Mouse (Mus musculus) right cerebral cortex, adult 18-20 months (tissue): ENCODE measurements around the gene Sod3.

Experiments used
- DNase-seq: peaks from one replicate; pipeline ENCODE4 v3.0.0; 2022; ENCODE audit warnings: mixed read lengths

Gene Sod3

DNA sequence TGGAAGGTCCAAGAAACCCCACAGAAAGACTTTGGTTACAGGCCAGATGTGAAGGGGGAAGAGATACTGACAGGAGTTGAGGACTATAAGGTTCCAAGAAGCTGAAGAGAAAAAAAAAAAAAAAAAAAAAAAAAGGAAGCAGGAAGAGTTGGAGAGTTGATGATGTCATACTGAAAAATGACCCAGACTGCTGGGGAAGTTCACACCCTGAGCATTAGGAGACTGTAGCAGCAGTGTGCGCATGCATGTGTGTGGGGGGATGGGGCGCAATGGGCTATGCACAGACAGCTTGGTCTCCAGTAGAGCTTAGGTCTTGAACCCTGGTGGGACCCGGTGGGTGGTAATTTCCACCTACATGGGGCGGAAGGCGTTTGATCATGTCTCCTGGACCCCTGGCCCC, 20.2 kb downstream of the Sod3 start:
- DNase-seq: no peak

DNA sequence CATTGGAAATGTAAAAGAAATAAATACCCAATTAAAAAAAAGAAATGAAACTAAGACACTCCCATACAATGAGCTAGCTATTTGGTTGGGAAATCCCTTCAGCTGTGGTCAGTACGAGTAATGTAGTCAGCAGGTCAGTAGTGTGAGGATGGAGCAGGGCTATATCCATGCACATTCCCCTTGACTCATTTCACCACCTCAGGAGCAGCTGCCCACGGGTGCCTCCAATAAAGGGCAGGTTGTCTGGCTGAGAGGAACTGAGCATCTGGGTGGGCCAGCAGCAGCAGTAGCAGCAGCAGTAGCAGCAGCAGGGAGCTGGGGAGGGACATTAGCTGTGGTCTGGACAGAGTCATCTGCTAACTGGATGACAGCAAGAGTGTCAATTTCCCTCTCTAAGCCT, 22.4 kb downstream of the Sod3 start:
- DNase-seq: no peak

DNA sequence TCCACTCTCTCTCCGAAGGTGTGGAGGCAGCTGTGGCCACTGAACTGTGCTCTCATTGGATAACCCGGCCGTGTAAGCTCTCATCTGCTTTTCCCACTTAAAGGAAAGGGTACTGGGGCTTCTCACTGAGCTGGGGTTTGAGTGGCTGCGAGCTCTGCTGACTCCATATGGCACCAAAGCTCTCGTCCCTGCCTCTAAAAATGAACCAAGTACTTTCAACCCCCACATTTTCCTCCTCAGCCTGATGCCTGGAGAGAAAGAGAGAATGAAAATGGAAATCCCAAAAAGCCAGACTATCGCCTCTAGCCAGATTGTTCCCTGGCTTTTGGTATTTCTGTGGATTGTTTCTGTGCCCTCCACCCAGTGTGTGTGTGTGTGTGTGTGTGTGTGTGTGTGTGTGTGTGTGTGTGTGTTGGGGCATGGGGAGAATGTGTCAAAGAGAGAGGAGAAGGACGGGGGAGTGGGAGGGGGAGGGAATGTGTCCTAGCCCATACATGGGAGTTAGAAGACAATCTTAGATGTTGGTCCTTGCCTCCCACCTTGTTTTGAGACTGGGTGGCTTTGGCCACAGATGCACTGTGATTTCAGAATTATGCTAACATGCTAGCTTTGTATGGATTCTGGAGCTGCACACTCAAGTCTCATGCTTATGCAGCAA, 24.6 kb downstream of the Sod3 start:
- DNase-seq: peak; percentile 59

DNA sequence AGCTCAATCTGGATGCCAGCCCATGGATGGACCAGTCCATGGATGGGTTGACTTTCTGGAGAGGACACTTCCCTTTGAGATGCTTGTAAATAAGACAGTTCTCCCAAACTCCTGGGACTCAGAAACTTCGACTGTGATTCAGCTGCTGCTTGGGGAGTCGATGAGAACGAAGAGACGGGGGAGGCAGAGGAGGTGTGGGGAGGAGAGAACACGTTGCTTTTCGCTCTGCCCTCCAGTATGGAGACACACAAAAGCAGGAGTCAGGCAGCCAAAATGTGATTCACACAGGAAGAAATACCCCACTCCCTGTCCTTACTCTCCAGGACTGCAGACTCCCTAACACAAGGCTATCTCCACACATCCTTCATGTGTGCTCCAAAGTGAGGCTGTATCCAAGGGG, 26.8 kb downstream of the Sod3 start:
- peak; percentile 80 for DNase-seq

DNA sequence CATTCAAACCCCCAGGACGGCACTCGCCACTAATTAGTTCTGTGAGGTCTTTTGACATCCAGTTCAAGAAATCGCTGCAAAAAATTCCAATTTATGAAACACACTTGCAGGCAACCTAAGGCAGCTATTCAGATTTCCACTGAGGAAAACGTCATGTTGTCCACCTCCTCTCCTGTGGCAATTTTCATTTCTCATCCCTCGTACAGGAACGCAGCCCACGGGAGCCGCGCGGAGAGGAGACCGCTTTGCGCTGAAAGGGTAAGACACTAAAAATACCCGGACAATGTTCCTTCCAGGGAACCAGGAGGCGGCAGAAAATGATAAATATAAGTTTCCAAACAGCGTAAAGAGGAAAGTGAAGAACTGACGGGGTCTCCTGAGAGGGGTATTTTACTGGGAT, 27.9 kb downstream of the Sod3 start:
- DNase-seq: peak; percentile 69

DNA sequence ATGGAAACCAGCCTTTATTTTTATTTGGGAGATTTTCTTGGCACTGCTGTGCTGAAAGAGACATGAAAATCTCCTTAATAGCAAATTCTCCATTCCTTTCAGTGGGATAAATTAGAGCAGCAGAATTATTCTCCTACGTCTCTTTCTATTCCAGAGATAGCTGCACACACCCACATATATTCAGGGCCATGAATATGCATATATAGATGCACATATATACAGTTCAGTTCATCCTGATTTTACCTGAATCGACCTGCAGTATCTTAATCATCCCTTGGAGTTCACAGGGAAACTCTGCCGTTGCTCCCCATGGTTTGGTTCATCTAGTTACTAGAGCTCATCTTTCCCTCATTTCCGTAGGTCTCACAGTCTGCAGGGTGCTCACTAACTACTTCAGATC, 30.2 kb downstream of the Sod3 start:
- DNase-seq: no peak

DNA sequence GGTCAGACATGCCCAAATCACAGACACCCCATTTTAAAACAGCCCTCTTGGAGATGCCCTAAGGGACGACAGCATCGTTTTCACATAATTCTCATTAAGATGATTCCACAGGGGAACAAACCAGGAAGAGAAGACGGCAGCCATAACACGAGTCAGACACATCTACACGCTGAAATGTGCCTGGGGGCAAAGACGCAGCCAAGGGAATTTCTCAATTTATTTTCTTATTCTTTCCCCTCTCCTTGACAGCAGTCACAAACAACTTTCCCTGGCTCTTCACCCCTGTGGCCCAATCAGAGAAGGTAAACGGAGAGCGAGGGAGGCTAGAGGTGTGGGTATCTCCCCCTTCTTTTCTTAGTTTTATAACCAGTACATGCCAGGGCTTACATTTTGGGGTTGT, 40.8 kb downstream of the Sod3 start:
- no peak for DNase-seq

DNA sequence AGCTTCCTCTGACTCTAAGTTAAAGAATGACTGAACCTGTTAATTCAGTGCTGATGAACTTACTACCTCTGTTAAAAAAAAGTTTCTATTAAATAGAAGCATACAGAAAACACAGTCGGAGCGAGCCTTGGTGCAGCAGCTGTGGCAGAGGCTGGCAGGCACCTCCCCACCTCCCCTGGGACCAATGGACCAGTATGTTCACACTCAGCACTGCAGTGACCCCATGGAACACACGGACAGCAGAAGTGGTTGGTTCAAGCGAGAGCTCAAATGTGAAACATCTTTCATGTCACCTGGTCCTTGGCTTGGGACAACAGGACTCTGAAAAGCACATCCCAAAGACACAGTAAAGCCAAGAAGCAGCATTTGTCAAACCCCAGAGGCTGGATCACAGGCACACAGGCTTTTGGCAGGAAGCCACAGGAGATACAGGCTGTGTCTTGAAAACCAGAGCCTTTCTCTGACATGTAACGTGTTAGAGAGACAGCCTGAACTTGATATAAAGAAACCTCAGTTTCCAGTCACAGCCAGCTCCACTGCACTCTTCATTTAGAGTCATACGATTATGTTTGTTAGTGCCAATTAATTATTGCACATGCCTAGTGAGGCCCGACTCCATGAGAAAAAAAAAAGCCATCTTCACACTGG, 45.2 kb downstream of the Sod3 start:
- no peak for DNase-seq

DNA sequence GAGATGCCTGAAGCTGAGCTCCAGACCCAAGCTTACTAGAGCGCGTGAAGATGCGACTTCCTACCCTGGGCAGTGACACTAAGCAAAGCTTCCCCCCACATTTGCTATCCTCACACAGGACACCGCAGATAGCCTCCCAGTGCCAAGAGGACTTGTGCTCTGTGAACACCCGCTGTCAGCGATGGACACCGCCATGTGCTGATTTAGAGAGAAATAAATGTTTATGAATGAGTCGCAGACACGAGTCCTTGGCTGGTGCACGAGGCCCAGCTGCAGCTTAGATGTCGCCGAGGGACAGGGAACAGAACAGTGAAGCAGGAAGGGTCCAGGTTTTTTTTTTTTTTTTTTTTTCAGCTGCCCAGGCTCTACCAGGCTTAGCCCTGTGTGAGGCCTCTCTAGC, 46.6 kb downstream of the Sod3 start:
- DNase-seq: no peak

DNA sequence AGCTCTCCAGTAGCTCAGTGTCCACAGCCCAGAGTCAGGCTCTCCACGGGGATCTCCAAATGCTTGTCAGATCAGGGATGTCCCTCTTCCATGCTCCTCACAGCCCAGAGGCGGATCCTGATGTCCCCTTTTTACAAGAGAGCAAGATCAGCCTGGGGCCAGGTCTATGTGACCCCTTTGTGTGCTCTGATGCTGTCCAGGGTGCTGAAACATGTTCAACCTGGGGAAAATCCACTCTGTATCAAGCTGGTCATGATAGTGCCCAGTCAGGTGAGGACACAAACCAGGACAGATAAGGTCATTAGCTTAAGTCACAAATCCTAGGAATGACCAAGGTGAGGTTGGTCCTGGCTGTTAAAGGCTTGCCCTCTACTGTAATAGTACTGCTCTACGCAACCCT, 48.0 kb downstream of the Sod3 start:
- no peak for DNase-seq

DNA sequence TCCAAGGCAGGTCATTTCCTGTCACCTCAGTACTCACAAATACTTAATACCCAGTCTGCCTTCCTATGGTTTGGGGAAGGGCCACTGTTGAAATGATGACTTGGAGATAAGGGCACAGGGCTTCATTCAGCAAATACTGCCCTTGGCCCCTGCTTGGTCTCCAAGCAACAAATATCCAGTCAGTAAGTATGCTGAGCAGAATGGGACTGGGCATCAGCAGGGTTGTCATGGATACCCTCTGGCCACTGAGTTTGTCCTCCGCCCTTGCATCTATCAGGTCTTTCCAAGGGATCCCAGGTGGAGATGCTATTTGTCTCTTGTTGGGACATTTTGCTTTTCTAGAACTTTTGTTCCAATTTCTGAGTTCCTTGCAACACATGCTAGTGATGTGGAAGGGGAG, 51.6 kb downstream of the Sod3 start:
- no peak for DNase-seq

DNA sequence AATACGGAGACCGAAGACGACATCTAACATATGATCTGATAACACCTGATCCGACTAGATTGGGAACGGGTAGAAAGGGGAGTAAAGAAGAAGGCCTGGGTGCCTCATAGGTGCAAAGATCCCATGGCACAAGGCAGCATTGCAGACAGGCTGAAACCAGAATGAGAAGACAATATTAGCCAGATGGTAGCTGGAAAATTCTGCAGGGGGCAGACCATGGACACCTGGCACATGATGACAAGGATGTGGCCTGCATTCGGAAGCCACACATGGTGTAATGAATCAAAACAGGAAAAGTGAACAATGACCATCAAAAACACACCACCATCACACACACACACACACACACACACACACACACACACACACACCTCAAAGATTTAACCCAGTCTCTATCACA, 52.3 kb downstream of the Sod3 start:
- DNase-seq: no peak

DNA sequence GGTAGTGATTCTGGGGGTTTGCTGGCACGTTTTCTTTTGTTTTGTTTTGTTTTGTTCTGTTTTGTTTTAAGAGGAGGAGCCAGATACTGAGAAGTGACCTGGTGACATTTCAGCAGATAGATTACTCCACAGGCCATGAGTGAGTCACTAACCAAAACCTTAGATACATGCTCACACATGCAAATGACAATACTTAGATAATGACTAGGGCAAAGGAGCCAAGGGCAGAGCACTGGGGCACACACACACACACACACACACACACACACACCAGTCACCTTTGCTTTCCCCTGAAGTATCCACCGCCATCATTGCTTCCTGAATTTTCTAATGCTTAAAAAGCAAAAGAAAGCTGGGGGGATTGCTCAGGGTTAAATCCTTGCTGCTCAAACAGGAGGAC, 52.9 kb downstream of the Sod3 start:
- DNase-seq: no peak
